Mouse (Mus musculus): ENCODE results near the gene Jup.
"Not testable (repeated sequence)": the region's sequence is repeated elsewhere in the genome, so short reads cannot be mapped to it uniquely, and the experiment has no call there.

The Jup gene

GRCm38 (mm10) chr11:100391081-100391883 lies 6.3 kb downstream of the Jup start:
- no peak for DNase-seq (ENCODE audit: low read depth, low spot score)

DNA sequence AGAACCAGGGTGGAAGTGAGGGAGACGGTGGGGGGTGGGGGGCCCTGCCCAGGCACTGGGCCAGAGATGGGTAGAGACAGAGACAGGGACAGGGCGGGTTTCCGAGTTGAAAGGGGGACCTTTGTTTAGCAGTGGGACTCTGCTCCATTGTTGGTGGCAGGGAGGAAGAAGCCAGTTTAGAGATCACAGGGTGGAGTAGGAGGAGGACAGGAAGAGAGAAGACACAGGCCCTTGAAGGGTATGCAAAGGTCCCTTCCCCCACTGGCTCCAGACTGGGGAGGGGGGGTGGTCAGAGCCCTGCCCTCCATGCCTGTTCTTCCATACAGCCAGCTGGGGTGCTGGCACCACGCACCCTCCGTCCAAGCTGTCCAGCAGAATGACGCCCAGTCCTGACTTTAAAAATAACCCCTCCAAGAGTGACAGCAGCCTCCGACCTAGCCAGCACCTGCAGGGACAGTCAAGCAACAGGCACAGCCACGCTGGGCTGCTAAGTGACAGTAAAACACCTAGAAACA lies 7.6 kb downstream of the Jup start:
- DNase-seq (ENCODE audit: low read depth, low spot score) = no peak

DNA sequence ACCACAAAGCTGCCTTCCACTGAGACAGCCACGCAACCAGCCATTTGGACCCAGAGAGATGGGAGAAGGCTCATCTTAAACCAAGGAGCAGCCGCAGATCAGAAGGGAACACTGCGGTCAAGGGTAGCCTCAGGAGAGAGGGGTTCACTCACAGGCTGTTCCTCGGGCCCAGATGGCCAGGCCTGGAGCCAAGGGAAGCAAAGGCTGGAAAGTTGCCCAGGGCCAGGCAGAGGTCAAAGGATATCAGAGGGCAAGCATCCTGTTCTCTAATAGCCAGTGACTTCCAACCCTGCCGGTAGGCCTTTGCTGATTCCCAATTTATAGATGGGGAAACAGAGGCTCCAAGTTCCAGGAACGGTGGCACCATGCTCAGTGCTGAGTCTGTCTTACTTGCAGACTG lies 9.0 kb downstream of the Jup start:
- DNase-seq (ENCODE audit: low read depth, low spot score) = no peak

DNA sequence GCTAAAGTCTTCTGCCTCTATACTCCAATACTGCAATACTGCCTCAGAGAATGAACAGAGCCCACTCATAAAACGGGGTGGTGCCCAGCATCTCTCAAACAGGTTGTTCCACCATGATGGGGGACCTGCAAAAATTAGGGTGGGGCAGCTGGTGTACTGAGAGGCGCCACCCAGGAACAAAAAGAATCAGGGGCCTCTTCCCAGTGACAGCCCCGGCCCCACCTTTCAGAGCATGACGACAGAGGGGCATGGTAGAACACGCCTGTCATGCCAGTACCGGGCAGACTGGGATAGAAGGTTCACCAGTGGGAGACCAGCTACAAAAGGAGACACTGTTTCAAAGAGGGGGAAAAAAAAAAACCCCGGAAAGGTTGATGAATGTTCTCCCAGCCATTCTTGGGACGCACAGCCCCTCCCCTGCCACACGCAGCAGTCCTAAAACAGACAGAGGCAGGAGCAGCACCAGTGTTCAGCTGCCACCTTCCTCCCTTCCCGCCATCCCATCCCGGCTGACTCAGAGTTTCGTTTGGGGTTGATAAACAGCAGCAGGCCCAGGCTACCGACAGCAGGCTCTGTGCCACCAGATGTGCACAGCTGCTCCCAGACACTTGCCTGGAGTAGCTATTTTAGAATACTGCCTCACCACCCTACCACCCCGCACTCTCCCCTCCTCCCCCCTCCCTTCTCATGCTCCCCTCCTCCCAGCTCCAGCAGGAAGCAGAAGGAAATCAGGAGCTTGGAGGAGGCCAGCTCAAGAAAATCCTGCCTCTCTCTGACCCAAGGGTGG lies 9.8 kb downstream of the Jup start:
- DNase-seq (ENCODE audit: low read depth, low spot score) = no peak

GRCm38 (mm10) chr11:100387111-100387510 lies 10.5 kb downstream of the Jup start:
- no peak for DNase-seq (ENCODE audit: low read depth, low spot score)

DNA sequence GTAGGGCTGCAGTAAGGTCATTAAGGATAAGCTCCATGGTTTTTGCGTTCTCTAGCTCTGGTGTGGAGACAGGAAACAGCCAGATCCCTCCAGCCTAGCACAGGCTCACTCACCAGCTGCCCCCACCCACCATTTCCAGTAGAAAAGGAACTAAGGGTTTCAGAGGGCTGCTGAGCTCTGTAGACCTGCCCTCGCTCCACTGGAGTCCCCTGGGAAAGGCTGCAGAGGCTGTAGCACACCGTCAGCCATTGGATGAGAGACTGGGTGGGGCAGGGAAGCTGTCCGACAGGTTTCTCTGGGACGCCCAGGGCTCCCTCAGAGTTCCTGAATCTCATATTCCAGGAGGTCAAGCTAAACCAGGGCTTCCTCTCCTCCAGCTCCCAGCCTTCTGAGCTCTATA lies 11.0 kb downstream of the Jup start:
- DNase-seq (ENCODE audit: low read depth, low spot score) = no peak

DNA sequence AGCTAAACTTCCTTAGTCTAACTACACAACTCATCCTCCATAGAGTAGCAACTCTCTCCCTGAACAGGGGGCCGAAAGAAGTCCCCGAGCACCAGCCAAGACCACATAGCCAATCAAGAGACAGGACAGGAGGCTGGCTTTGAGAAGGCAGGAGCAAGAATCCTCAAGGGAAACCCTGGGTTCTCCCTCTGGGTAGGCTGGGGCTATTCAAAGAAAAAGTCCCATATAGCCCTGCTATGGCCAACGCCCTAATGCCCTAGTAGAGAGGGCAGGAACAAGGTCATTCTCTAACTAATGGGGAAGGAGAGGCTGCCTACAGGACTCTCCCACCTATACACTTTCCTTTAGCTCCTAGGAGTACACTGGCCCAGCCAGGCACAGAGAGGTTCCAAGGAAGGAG lies 12.5 kb downstream of the Jup start:
- no peak for DNase-seq (ENCODE audit: low read depth, low spot score)

DNA sequence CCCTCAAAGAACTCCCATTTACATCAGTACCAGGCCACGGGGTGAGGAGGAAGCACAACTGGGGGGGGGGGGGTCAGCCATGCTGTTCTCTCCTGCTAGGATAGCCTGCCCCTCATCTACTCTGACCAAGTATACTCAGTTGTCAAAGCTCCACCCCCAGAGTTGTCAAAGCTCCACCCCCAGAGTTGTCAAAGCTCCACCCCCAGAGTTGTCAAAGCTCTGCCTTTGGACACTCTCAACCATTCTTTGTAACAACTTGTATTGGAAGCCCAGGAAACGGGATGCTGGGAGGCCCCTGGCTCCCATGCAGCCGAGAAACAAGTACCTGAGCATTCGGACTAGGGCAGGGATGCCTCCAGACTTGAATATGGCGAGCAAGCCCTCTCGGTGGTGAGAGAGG lies 14.9 kb downstream of the Jup start:
- DNase-seq (ENCODE audit: low read depth, low spot score) = no peak

DNA sequence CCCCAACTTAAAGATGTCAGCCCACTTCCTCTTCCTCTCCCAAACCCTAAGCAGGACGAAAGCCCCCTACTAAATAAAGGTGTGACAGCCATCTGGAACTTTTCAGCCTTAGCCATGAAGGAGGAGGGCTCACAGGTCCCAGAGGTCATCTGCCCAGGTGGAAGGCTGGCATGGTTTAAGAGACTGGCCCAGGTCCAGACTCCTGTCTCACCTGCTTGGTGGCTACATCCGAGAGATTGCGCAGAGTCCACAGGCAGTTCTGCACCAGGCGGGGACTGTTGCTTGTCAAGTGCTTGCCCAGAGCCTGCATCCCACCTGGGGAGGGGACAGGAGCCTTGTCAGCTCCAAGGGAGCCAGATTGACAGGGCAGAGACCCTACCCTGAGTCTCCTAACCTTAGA lies 18.3 kb downstream of the Jup start:
- no peak for DNase-seq (ENCODE audit: low read depth, low spot score)

DNA sequence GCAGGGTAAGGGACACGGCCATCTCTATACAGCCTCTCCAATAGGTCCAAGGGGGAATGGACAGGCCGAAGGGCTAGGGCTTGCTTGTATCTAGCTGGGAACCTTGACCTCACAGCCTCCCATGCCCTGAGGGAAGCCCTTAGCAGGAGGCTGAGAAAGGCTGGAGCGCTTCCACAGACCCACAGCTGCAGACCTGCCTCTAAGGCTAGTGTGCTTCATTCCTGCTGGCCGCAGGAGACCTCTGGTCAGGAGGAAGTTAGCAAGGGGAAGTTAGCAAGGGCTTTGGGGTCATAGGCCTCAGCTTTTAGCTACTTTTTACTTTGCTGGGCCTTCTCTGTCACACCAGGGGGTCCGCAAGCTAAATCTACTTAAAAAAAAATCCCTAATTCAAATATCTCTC lies 19.1 kb downstream of the Jup start:
- no peak for DNase-seq (ENCODE audit: low read depth, low spot score)

GRCm38 (mm10) chr11:100377989-100378388 lies 19.6 kb downstream of the Jup start:
- DNase-seq (ENCODE audit: low read depth, low spot score) = no peak

DNA sequence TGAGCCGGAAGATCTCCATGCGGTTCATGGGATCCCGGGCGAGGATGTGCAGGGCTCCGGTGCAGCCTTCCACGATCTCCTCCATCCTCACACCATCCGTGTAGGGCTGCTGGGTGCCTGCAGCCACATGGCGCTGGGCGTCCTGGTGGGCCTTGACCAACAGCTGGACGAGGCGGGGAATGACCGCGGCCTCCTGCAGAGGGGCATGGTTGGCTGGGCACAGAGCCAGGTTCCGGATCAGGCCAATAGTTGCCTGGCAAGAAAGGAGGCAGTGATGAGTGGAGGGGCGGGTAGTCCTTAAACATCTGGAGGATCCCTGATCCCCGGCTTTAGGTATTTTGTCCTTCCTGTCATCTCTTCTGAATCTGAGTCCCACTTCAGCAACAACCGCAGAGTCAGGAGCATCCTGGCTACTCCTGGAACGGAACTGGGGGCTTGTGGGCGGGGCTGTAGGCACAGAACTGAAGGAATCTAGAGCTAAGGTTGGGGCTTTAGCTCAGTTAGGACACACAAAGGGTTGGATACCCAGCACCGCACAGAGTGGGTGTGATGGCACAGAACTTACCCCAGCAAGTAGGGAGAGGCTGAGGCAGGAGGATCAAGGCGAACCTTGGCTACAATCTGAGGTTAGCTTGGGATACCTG lies 20.7 kb downstream of the Jup start:
- DNase-seq (ENCODE audit: low read depth, low spot score) = no peak

GRCm38 (mm10) chr11:100376005-100376404 lies 21.6 kb downstream of the Jup start:
- no peak for DNase-seq (ENCODE audit: low read depth, low spot score)

- DNase-seq (ENCODE audit: low read depth, low spot score) = no peak
Measured at GRCm38 (mm10) chr11:100375127-100375526, 22.4 kb downstream of the Jup start.

- DNase-seq (ENCODE audit: low read depth, low spot score) = no peak
Measured at GRCm38 (mm10) chr11:100371981-100372558, 25.5 kb downstream of the Jup start.

GRCm38 (mm10) chr11:100369822-100370221 lies 27.7 kb downstream of the Jup start:
- no peak for DNase-seq (ENCODE audit: low read depth, low spot score)

DNA sequence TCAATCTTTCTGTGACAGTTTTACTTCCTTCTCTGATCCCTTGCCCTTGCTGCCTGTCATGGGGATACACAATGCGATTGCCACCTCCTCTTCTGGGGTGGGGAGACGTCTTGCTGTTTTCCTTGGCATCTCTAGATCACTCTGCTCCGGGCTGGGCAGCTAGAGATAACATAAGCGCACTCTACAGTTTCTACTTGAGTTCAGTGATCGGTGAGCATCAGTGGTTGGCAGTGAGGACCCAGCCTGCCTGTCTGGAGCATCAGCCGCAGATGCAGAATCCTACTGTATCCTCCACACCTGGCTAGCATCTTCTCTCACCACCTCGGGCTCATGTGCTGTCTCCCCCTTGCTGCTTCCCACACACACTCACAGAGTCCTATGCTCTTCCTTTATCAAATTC lies 28.4 kb downstream of the Jup start:
- DNase-seq (ENCODE audit: low read depth, low spot score) = no peak

- DNase-seq (ENCODE audit: low read depth, low spot score) = peak; percentile 34
Measured at GRCm38 (mm10) chr11:100362979-100363562, 34.5 kb downstream of the Jup start.

DNA sequence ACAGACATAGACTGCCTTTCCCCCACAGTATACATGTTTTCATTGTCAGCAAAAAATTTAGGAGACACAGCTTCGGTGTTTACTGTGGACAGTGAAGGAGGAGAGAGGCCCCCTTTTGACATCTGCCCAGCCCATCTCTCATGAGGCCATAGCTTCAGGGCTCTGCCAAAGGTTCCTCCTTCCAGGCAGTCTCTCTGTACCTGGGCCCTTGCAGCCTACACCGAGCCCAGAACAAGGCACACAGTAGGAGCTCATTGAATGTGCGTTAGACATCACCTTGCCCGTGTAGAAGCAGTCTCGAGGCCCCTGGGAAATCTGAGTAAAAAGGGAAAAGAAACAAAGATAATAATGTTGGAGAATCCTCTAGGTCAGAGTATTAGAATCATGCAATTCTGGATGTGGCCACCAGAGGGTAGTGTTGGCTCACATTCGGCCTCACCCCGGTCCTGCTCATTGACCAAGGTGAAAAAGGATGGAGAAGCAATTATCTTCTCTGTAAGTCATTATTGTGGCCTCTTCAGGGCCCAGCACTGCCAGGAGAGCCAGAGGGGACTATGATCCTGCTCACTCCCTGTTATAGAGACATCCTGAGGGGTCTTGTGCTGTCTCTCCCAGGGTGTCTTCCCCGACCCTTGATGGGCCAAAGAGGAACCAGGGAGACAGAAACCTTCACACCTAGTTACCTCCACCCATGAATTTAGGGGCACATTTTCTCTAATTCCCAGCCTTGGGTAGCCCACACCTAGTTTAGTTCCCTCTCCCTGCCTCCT lies 35.2 kb downstream of the Jup start:
- peak; percentile 61 for DNase-seq (ENCODE audit: low read depth, low spot score)

DNA sequence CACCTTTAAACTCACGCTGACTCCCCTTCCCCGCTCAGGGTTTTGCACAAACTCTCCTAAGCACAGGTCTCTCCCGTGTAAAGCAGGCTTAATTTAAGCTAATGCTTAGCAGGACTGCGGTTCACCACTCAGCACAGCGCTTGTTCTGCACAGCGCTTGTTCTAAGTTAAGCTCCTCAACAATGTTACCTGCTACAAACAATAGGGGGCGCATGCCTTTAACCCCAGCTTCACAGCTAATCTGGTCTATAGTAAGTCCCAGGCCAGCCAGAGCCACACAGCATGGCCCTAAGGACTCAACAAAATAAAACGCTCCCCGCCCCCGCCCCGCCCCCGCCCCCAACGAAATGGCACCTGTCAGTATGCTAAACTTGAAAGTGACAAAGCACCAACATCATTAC lies 36.5 kb downstream of the Jup start:
- not testable (repeated sequence) for DNase-seq (ENCODE audit: low read depth, low spot score)

- DNase-seq (ENCODE audit: low read depth, low spot score) = no peak
Measured at GRCm38 (mm10) chr11:100360175-100360574, 37.4 kb downstream of the Jup start.
